Mouse (Mus musculus): ENCODE results near the gene Tmtc2. TPM values are rescaled to one million over a fixed set of nuclear protein-coding genes. Genes with fewer than 3 reads are reported as not detected.

Gene Tmtc2
- polyA plus RNA-seq, 1 experiment from 2014 or later, result 9.6 TPM

GRCm38 (mm10) chr10:105227631-105228030 is 346.6 kb downstream of the Tmtc2 start:
- H3K27me3 ChIP-seq (ENCODE audit: control insufficient read depth, insufficient read depth, low read length), result no peaks in the 10 kb centered on the region
- WGBS, result 30% methylated on average over 5 of the region's 5 CpGs
- no peaks in the 10 kb centered on the region for H3K9me3 ChIP-seq (replicated peaks; ENCODE audit: control insufficient read depth, low read length)
- no peaks in the 10 kb centered on the region for H3K4me1 ChIP-seq (ENCODE audit: control insufficient read depth, insufficient read depth, low read length)
- H3K9ac ChIP-seq (ENCODE audit: low read length), result no peak overlapping the region
- no peak overlapping the region for H3K27ac ChIP-seq (ENCODE audit: low read length)
- H3K4me3 ChIP-seq (replicated peaks; ENCODE audit: low read length), result no peak overlapping the region
- ATAC-seq (ENCODE audit: insufficient read depth, low FRiP score), result no peak
- no peak overlapping the region for H3K4me2 ChIP-seq (ENCODE audit: low read depth, low read length)
- peaks cover 2% of the 10 kb centered on the region; the same call in 1 of the 2 replicates for H3K36me3 ChIP-seq (ENCODE audit: control insufficient read depth, insufficient read depth, low read length)

- H3K4me1 ChIP-seq (ENCODE audit: control insufficient read depth, insufficient read depth, low read length), result no peaks in the 10 kb centered on the region
- ATAC-seq (ENCODE audit: insufficient read depth, low FRiP score), result no peak
- no peaks in the 10 kb centered on the region for H3K27me3 ChIP-seq (ENCODE audit: control insufficient read depth, insufficient read depth, low read length)
- peaks cover 2% of the 10 kb centered on the region; the same call in 1 of the 2 replicates for H3K36me3 ChIP-seq (ENCODE audit: control insufficient read depth, insufficient read depth, low read length)
- 83% methylated on average over 6 of the region's 6 CpGs for WGBS
- no peaks in the 10 kb centered on the region for H3K9me3 ChIP-seq (replicated peaks; ENCODE audit: control insufficient read depth, low read length)
- no peak overlapping the region for H3K4me2 ChIP-seq (ENCODE audit: low read depth, low read length)
- no peak overlapping the region for H3K9ac ChIP-seq (ENCODE audit: low read length)
- H3K4me3 ChIP-seq (replicated peaks; ENCODE audit: low read length), result no peak overlapping the region
- no peak overlapping the region for H3K27ac ChIP-seq (ENCODE audit: low read length)
These were observed 348.5 kb downstream of the Tmtc2 start for GRCm38 (mm10) chr10:105225714-105226113.

- ATAC-seq (ENCODE audit: insufficient read depth, low FRiP score), result no peak
- 85% methylated on average over 5 of the region's 5 CpGs for WGBS
- H3K4me1 ChIP-seq (ENCODE audit: control insufficient read depth, insufficient read depth, low read length), result no peaks in the 10 kb centered on the region
These were observed 351.3 kb downstream of the Tmtc2 start for GRCm38 (mm10) chr10:105222904-105223303.

GRCm38 (mm10) chr10:105201491-105201890 is 372.8 kb downstream of the Tmtc2 start:
- Histone ChIP-seq H3K9ac (ENCODE audit: low read length) (no peak overlapping the region), H3K9me3 (replicated peaks; ENCODE audit: control insufficient read depth, low read length) (no peaks in the 10 kb centered on the region), H3K4me2 (ENCODE audit: low read depth, low read length) (no peak overlapping the region), H3K27me3 (ENCODE audit: control insufficient read depth, insufficient read depth, low read length) (no peaks in the 10 kb centered on the region), H3K4me1 (ENCODE audit: control insufficient read depth, insufficient read depth, low read length) (no peaks in the 10 kb centered on the region), H3K27ac (ENCODE audit: low read length) (no peak overlapping the region), H3K4me3 (replicated peaks; ENCODE audit: low read length) (no peak overlapping the region), H3K36me3 (ENCODE audit: control insufficient read depth, insufficient read depth, low read length) (no peaks in the 10 kb centered on the region)
- no peak for ATAC-seq (ENCODE audit: insufficient read depth, low FRiP score)
- WGBS, result 74% methylated on average over 10 of the region's 10 CpGs

More at GRCm38 (mm10) chr10:105222904-105223303, 351.3 kb downstream of the Tmtc2 start:
- H3K4me3 ChIP-seq (replicated peaks; ENCODE audit: low read length), result no peak overlapping the region
- no peak overlapping the region for H3K4me2 ChIP-seq (ENCODE audit: low read depth, low read length)
- peaks cover 2% of the 10 kb centered on the region; the same call in 1 of the 2 replicates for H3K36me3 ChIP-seq (ENCODE audit: control insufficient read depth, insufficient read depth, low read length)
- no peak overlapping the region for H3K27ac ChIP-seq (ENCODE audit: low read length)
- no peaks in the 10 kb centered on the region for H3K27me3 ChIP-seq (ENCODE audit: control insufficient read depth, insufficient read depth, low read length)
- H3K9ac ChIP-seq (ENCODE audit: low read length), result no peak overlapping the region
- no peaks in the 10 kb centered on the region for H3K9me3 ChIP-seq (replicated peaks; ENCODE audit: control insufficient read depth, low read length)

GRCm38 (mm10) chr10:105200678-105201077 is 373.6 kb downstream of the Tmtc2 start:
- no peaks in the 10 kb centered on the region for H3K9me3 ChIP-seq (replicated peaks; ENCODE audit: control insufficient read depth, low read length)
- no peak overlapping the region for H3K27ac ChIP-seq (ENCODE audit: low read length)
- no peak overlapping the region for H3K4me3 ChIP-seq (replicated peaks; ENCODE audit: low read length)
- H3K9ac ChIP-seq (ENCODE audit: low read length), result no peak overlapping the region
- WGBS, result 64% methylated on average over 2 of the region's 2 CpGs
- no peak for ATAC-seq (ENCODE audit: insufficient read depth, low FRiP score)
- H3K4me1 ChIP-seq (ENCODE audit: control insufficient read depth, insufficient read depth, low read length), result no peaks in the 10 kb centered on the region
- no peak overlapping the region for H3K4me2 ChIP-seq (ENCODE audit: low read depth, low read length)
- no peaks in the 10 kb centered on the region for H3K27me3 ChIP-seq (ENCODE audit: control insufficient read depth, insufficient read depth, low read length)
- no peaks in the 10 kb centered on the region for H3K36me3 ChIP-seq (ENCODE audit: control insufficient read depth, insufficient read depth, low read length)

GRCm38 (mm10) chr10:105200092-105200491 is 374.2 kb downstream of the Tmtc2 start:
- H3K9ac ChIP-seq (ENCODE audit: low read length), result no peak overlapping the region
- H3K4me1 ChIP-seq (ENCODE audit: control insufficient read depth, insufficient read depth, low read length), result no peaks in the 10 kb centered on the region
- H3K9me3 ChIP-seq (replicated peaks; ENCODE audit: control insufficient read depth, low read length), result no peaks in the 10 kb centered on the region
- no peaks in the 10 kb centered on the region for H3K36me3 ChIP-seq (ENCODE audit: control insufficient read depth, insufficient read depth, low read length)
- H3K4me2 ChIP-seq (ENCODE audit: low read depth, low read length), result no peak overlapping the region
- no peaks in the 10 kb centered on the region for H3K27me3 ChIP-seq (ENCODE audit: control insufficient read depth, insufficient read depth, low read length)
- WGBS, result 58% methylated on average over 4 of the region's 4 CpGs
- H3K27ac ChIP-seq (ENCODE audit: low read length), result no peak overlapping the region
- H3K4me3 ChIP-seq (replicated peaks; ENCODE audit: low read length), result no peak overlapping the region
- ATAC-seq (ENCODE audit: insufficient read depth, low FRiP score), result no peak

- WGBS, result 82% methylated on average over 5 of the region's 5 CpGs
- Histone ChIP-seq H3K4me1 (ENCODE audit: control insufficient read depth, insufficient read depth, low read length) (no peaks in the 10 kb centered on the region), H3K27ac (ENCODE audit: low read length) (no peak overlapping the region), H3K36me3 (ENCODE audit: control insufficient read depth, insufficient read depth, low read length) (no peaks in the 10 kb centered on the region), H3K9me3 (replicated peaks; ENCODE audit: control insufficient read depth, low read length) (no peaks in the 10 kb centered on the region), H3K4me2 (ENCODE audit: low read depth, low read length) (no peak overlapping the region), H3K27me3 (ENCODE audit: control insufficient read depth, insufficient read depth, low read length) (no peaks in the 10 kb centered on the region), H3K4me3 (replicated peaks; ENCODE audit: low read length) (no peak overlapping the region), H3K9ac (ENCODE audit: low read length) (no peak overlapping the region)
- ATAC-seq (ENCODE audit: insufficient read depth, low FRiP score), result no peak
These were observed 374.7 kb downstream of the Tmtc2 start for GRCm38 (mm10) chr10:105199515-105199914.

GRCm38 (mm10) chr10:105195377-105195776 is 378.9 kb downstream of the Tmtc2 start:
- no peak overlapping the region for H3K9ac ChIP-seq (ENCODE audit: low read length)
- no peaks in the 10 kb centered on the region for H3K4me1 ChIP-seq (ENCODE audit: control insufficient read depth, insufficient read depth, low read length)
- no peaks in the 10 kb centered on the region for H3K36me3 ChIP-seq (ENCODE audit: control insufficient read depth, insufficient read depth, low read length)
- H3K4me2 ChIP-seq (ENCODE audit: low read depth, low read length), result no peak overlapping the region
- H3K27ac ChIP-seq (ENCODE audit: low read length), result no peak overlapping the region
- WGBS, result 85% methylated on average over 2 of the region's 2 CpGs
- H3K9me3 ChIP-seq (replicated peaks; ENCODE audit: control insufficient read depth, low read length), result no peaks in the 10 kb centered on the region
- H3K27me3 ChIP-seq (ENCODE audit: control insufficient read depth, insufficient read depth, low read length), result no peaks in the 10 kb centered on the region
- H3K4me3 ChIP-seq (replicated peaks; ENCODE audit: low read length), result no peak overlapping the region
- ATAC-seq (ENCODE audit: insufficient read depth, low FRiP score), result no peak

- WGBS, result 70% methylated on average over 4 of the region's 4 CpGs
- ATAC-seq (ENCODE audit: insufficient read depth, low FRiP score), result no peak
- no peaks in the 10 kb centered on the region for H3K4me1 ChIP-seq (ENCODE audit: control insufficient read depth, insufficient read depth, low read length)
- H3K9ac ChIP-seq (ENCODE audit: low read length), result no peak overlapping the region
- no peaks in the 10 kb centered on the region for H3K27me3 ChIP-seq (ENCODE audit: control insufficient read depth, insufficient read depth, low read length)
- H3K4me3 ChIP-seq (replicated peaks; ENCODE audit: low read length), result no peak overlapping the region
- H3K9me3 ChIP-seq (replicated peaks; ENCODE audit: control insufficient read depth, low read length), result no peaks in the 10 kb centered on the region
- H3K4me2 ChIP-seq (ENCODE audit: low read depth, low read length), result no peak overlapping the region
- H3K27ac ChIP-seq (ENCODE audit: low read length), result no peak overlapping the region
- H3K36me3 ChIP-seq (ENCODE audit: control insufficient read depth, insufficient read depth, low read length), result no peaks in the 10 kb centered on the region
These were observed 380.3 kb downstream of the Tmtc2 start for GRCm38 (mm10) chr10:105193756-105194460.
